Mouse (Mus musculus): ENCODE data around the gene Gm815. TPM values are rescaled to one million over a fixed set of nuclear protein-coding genes. Genes with fewer than 3 reads are reported as not detected.
A peak's percentile ranks its signal among the peaks of the same experiment; 100 is the strongest.

The Gm815 gene
- polyA plus RNA-seq, 1 experiment from 2014 or later, result not detected

DNA sequence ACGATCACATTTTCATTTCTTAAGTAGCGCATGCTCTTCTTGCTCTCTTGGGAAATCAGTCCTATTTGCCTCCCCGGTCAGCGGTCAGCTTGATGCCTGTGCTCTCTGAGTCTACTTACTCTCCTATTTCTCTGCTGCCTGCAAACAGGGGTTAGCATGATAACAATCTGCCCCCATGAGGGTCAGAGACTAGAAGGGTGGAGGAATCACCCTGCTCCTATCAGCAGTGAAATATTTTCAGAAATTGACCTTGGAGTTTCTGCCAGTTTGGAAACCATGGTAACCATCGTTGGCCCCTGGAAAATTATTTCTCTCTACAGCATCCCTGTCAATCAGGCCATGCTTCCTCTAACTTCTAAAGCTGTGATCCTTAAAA lies 26.5 kb upstream of the Gm815 start:
- no peak for DNase-seq (ENCODE audit: low spot score)
- Histone ChIP-seq H3K27ac (replicated peaks) (no peak overlapping the region), H3K4me1 (peaks cover 8% of the 10 kb centered on the region; the same call in 1 of the 2 replicates), H3K27me3 (replicated peaks; ENCODE audit: low read depth, poor library complexity, severe bottlenecking) (no peaks in the 10 kb centered on the region), H3K9me3 (no peaks in the 10 kb centered on the region), H3K36me3 (replicated peaks) (no peaks in the 10 kb centered on the region), H3K4me3 (no peak overlapping the region)
- WGBS, result 74% methylated on average over 5 of the region's 5 CpGs

DNA sequence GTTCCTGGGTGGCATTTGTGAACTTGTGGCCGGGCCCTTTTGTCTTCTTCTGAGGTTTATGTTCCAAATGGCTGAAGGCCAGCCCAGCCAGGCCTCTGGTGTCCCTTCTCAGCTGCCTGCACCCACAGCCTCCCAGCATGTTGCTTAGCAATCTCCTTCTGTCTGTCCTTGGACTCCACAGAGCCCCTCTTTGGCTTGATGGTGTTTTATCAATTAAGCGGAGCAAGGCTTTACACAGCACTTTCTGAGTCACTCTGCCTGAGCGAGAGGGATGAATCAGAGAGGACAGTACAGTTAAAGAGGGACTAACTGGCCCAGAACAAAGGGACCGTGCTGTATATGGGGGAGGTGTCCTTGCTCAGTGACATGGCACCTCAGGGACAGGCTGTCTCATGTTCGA lies 22.0 kb upstream of the Gm815 start:
- Histone ChIP-seq H3K4me3 (no peak overlapping the region), H3K9me3 (no peaks in the 10 kb centered on the region), H3K27me3 (replicated peaks; ENCODE audit: low read depth, poor library complexity, severe bottlenecking) (no peaks in the 10 kb centered on the region), H3K27ac (replicated peaks) (0 out of 2 replicates have a peak overlapping the region, but pooled peaks have one; percentile 15), H3K36me3 (replicated peaks) (no peaks in the 10 kb centered on the region), H3K4me1 (peaks cover 16% of the 10 kb centered on the region)
- WGBS, result 77% methylated on average over 5 of the region's 5 CpGs
- DNase-seq (ENCODE audit: low spot score), result no peak

DNA sequence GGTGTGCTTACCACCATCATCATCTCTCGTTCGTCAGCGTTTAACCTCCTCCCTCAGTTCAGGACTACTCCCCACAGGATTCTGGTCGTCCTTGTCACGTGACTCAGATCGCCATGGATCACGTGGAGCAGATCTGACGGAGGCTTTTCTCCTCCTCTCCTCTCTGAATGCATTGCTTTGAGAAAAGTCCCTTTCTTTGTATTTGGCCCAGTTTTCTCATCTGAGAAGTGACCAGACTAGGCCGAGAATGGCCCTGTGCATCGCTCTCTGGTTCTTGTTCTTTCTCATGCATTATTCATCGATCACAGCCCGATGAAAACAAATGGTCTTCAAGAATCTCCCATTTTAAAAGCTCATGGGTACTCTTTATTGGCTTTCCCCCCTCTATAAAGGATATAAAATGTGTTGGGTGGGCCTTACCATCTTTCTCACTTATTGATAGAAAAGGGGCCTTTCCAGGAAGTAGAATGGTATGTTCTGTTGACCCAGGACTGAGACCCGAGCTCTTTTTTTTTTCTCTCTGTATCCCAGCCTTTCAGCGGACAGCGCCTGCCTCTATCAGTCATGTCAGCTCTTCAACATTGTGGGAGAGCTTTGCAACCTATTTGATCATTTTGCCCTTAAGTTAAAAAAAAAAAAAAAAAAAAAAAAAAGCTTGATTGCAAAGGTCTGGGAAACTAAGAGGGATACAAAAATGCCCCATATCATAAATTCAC lies 20.5 kb upstream of the Gm815 start:
- no peak overlapping the region for H3K27ac ChIP-seq (replicated peaks)
- peaks cover 18% of the 10 kb centered on the region for H3K4me1 ChIP-seq
- no peaks in the 10 kb centered on the region for H3K27me3 ChIP-seq (replicated peaks; ENCODE audit: low read depth, poor library complexity, severe bottlenecking)
- H3K9me3 ChIP-seq, result no peaks in the 10 kb centered on the region
- no peak for DNase-seq (ENCODE audit: low spot score)
- H3K36me3 ChIP-seq (replicated peaks), result no peaks in the 10 kb centered on the region
- 82% methylated on average over 15 of the region's 15 CpGs for WGBS
- H3K4me3 ChIP-seq, result no peak overlapping the region

DNA sequence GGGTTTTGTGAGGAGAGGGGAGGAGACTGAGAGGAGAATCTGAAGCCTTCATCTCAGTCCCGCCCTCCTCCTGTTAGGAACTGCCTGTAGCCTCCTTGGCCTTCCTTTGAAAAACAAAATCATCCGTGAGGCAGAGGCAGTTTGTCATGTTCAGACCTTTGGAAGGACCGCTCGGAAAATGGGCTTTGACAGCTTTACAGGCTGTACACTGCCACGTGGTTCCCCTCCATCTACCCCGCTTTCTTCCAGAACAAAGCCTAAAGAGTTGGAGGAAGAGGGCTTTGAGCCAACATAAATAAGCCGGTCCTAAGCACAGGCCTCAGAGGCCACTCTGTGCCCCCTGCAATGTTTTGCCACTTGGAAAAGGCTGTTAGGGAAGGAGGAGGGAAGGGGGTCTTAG lies 19.9 kb upstream of the Gm815 start:
- no peak for DNase-seq (ENCODE audit: low spot score)
- H3K27ac ChIP-seq (replicated peaks), result peak overlapping the region; percentile 48; the same call in 1 of the 2 replicates
- WGBS, result 41% methylated on average over 7 of the region's 7 CpGs

DNA sequence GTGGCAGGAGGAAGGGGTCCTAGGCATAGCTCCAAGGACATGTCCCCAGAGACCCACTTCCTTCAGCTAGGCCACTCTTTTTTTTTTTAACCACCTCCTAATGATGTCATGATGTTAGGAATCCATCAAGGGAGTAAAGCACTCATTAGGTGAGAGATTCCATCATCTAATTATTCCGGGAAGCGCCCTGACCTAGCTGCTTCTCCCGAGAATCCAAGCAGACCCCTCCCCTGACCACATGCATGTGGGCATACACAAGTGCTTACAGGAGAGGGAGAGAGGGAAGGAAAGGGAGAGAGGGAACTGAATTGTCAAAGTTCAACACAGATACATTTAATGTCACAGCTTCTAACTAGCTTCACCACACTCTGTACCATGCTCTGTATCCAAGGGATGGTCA lies 16.1 kb upstream of the Gm815 start:
- H3K27me3 ChIP-seq (replicated peaks; ENCODE audit: low read depth, poor library complexity, severe bottlenecking), result no peaks in the 10 kb centered on the region
- 0 out of 2 replicates have a peak overlapping the region, but pooled peaks have one; percentile 14 for H3K27ac ChIP-seq (replicated peaks)
- peaks cover 31% of the 10 kb centered on the region for H3K4me1 ChIP-seq
- WGBS, result 56% methylated on average over 3 of the region's 3 CpGs
- no peaks in the 10 kb centered on the region for H3K9me3 ChIP-seq
- no peaks in the 10 kb centered on the region for H3K36me3 ChIP-seq (replicated peaks)
- no peak overlapping the region for H3K4me3 ChIP-seq
- no peak for DNase-seq (ENCODE audit: low spot score)

More for the DNA sequence above, 19.9 kb upstream of the Gm815 start:
- Histone ChIP-seq H3K4me1 (peaks cover 24% of the 10 kb centered on the region), H3K36me3 (replicated peaks) (no peaks in the 10 kb centered on the region), H3K4me3 (no peak overlapping the region), H3K27me3 (replicated peaks; ENCODE audit: low read depth, poor library complexity, severe bottlenecking) (no peaks in the 10 kb centered on the region), H3K9me3 (no peaks in the 10 kb centered on the region)

DNA sequence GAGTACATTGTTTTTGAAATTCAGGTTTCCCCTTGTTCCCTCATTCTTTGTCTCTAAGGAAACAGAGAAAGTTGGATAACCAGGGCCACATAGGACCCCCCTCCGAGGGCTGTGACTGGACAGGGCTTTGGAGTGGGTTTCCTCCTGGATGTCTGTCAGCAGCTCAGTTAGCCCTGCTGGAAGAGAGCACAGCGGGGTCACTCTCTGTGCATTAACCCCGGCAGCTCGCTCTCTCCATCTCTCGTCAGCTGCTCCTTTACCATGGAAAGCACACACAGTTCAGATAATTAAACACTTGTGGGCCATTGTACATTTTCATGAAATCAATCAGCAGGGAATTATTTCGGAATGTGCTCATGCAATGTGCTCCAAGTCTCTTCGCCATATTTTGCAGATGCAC lies 15.4 kb upstream of the Gm815 start:
- Histone ChIP-seq H3K4me3 (no peak overlapping the region), H3K27me3 (replicated peaks; ENCODE audit: low read depth, poor library complexity, severe bottlenecking) (no peaks in the 10 kb centered on the region), H3K9me3 (no peaks in the 10 kb centered on the region), H3K27ac (replicated peaks) (peak overlapping the region; percentile 32; the same call in 1 of the 2 replicates), H3K36me3 (replicated peaks) (no peaks in the 10 kb centered on the region), H3K4me1 (peaks cover 31% of the 10 kb centered on the region)
- peak; percentile 32 for DNase-seq (ENCODE audit: low spot score)
- WGBS, result 36% methylated on average over 7 of the region's 7 CpGs

DNA sequence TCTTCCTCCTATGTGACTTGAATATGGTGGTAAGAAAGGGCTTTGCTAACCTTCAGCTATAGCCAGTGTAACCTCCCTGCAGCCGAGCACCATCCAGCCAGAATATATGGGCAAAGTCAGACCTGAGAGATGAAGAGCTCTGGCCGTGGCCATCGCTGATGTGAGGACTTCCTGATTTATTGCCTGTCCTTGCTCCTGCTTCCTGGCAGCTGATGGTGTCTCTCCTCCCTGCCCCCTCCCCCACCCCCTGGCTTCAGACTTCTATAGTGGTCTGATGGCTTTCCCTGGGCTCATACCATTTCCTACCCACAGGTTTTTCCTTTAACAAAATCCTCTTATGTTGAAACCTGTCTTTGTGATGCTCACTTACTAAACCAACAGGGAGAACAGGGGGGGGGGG lies 14.6 kb upstream of the Gm815 start:
- Histone ChIP-seq H3K27me3 (replicated peaks; ENCODE audit: low read depth, poor library complexity, severe bottlenecking) (0 out of 2 replicates have a peak, but pooled peaks cover 5% of the 10 kb centered on the region), H3K27ac (replicated peaks) (no peak overlapping the region), H3K9me3 (no peaks in the 10 kb centered on the region), H3K36me3 (replicated peaks) (no peaks in the 10 kb centered on the region), H3K4me1 (peaks cover 25% of the 10 kb centered on the region), H3K4me3 (no peak overlapping the region)
- WGBS, result 42% methylated on average over 3 of the region's 3 CpGs
- no peak for DNase-seq (ENCODE audit: low spot score)

DNA sequence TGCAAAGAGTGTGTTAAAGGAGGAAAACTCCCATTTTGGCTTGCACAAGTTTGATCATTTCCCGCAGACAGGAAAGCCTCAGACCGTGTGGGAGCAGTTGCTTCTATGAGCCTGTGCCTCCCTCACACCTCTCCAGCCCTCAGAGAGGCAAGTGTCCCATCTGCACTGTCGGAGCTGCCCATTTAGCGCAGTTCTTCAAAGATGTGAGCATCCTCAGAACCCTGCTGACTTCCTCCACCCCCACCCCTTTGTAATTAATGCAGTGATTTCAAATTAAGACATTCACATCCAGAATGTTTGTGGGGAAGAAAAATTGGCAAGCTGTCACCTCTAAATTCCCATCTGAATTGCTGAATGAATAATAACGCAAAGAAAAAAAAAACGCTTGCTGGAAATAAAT lies 12.8 kb upstream of the Gm815 start:
- DNase-seq (ENCODE audit: low spot score), result no peak
- Histone ChIP-seq H3K27ac (replicated peaks) (no peak overlapping the region), H3K4me3 (no peak overlapping the region), H3K27me3 (replicated peaks; ENCODE audit: low read depth, poor library complexity, severe bottlenecking) (0 out of 2 replicates have a peak, but pooled peaks cover 8% of the 10 kb centered on the region), H3K36me3 (replicated peaks) (no peaks in the 10 kb centered on the region), H3K4me1 (peaks cover 30% of the 10 kb centered on the region), H3K9me3 (no peaks in the 10 kb centered on the region)
- WGBS, result 69% methylated on average over 6 of the region's 6 CpGs

DNA sequence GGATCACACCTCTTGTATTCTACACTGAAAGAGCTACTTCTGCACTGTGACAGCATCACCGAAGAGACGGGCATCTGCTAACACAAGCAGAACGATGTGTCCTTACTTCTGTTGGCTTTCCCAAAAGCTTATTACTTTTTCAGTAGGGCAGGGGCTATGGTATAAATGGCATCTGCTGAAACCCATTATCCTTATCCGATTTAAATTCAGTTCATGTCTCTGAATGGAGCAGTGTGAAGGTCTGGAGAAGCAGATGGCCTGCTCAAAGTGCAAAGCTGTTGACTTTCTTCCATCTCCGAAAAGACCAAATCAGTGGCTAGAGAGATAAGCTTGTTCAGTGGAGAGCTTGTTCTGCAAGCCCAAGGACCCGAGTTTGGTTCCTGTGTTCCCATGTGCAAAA lies 10.1 kb upstream of the Gm815 start:
- Histone ChIP-seq H3K4me3 (no peak overlapping the region), H3K27ac (replicated peaks) (no peak overlapping the region), H3K9me3 (no peaks in the 10 kb centered on the region), H3K4me1 (peaks cover 16% of the 10 kb centered on the region), H3K36me3 (replicated peaks) (no peaks in the 10 kb centered on the region), H3K27me3 (replicated peaks; ENCODE audit: low read depth, poor library complexity, severe bottlenecking) (0 out of 2 replicates have a peak, but pooled peaks cover 8% of the 10 kb centered on the region)
- no peak for DNase-seq (ENCODE audit: low spot score)
- 95% methylated on average over 6 of the region's 6 CpGs for WGBS

DNA sequence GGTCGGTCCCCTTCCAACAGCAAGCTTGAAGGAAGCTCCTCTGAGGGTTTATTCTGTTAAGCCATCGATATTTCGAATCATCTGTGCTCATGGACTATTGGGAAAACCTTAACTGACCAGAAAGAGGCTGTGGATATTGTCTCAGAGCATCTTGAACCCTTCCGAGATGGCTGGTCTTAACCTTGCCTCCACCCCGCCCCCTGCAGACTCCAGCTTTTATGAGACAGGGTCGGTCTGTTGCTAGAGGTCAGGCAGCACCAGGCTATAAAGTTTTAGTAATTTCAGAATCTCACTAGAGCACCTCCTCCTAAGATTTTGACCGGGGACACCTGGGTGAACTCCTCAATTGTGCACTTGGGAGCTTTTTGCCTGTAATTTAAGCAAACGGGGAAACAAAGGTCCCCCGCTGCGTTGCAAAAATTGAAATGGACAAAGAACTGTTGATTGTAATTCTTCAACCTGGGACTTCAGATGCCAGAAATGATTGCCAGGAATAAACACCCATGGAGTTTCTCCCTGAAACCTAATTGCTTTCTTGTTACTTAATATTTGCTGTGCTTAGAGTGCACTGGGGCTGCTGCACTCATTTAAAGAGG lies 8.4 kb upstream of the Gm815 start:
- Histone ChIP-seq H3K9me3 (no peaks in the 10 kb centered on the region), H3K27me3 (replicated peaks; ENCODE audit: low read depth, poor library complexity, severe bottlenecking) (0 out of 2 replicates have a peak, but pooled peaks cover 8% of the 10 kb centered on the region), H3K36me3 (replicated peaks) (no peaks in the 10 kb centered on the region), H3K4me1 (peaks cover 8% of the 10 kb centered on the region), H3K4me3 (no peak overlapping the region), H3K27ac (replicated peaks) (no peak overlapping the region)
- no peak for DNase-seq (ENCODE audit: low spot score)
- WGBS, result 15% methylated on average over 10 of the region's 10 CpGs

DNA sequence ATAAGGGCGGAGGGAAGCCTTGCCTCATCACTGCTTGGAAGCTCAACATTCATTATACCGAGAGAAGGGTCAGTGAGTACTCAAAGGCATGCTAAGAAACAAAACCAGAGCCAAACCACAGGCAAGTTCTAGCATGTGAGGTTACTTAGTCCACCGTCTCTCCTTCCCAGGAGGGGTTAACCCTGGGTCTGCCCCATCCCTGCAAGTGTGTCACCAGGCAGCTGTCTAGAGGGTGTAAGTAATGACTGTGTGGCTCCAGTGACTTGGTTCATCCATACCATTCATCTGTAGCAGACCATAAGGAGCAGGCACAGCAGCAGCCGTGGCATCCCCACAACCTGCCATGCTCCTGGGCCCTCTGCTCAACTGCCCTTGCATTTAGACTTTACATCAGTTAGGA lies 5.8 kb upstream of the Gm815 start:
- no peak overlapping the region for H3K27ac ChIP-seq (replicated peaks)
- H3K36me3 ChIP-seq (replicated peaks), result no peaks in the 10 kb centered on the region
- H3K9me3 ChIP-seq, result no peaks in the 10 kb centered on the region
- 0 out of 2 replicates have a peak, but pooled peaks cover 8% of the 10 kb centered on the region for H3K27me3 ChIP-seq (replicated peaks; ENCODE audit: low read depth, poor library complexity, severe bottlenecking)
- H3K4me3 ChIP-seq, result no peak overlapping the region
- H3K4me1 ChIP-seq, result peaks cover 8% of the 10 kb centered on the region
- WGBS, result 82% methylated on average over 4 of the region's 4 CpGs
- DNase-seq (ENCODE audit: low spot score), result no peak

DNA sequence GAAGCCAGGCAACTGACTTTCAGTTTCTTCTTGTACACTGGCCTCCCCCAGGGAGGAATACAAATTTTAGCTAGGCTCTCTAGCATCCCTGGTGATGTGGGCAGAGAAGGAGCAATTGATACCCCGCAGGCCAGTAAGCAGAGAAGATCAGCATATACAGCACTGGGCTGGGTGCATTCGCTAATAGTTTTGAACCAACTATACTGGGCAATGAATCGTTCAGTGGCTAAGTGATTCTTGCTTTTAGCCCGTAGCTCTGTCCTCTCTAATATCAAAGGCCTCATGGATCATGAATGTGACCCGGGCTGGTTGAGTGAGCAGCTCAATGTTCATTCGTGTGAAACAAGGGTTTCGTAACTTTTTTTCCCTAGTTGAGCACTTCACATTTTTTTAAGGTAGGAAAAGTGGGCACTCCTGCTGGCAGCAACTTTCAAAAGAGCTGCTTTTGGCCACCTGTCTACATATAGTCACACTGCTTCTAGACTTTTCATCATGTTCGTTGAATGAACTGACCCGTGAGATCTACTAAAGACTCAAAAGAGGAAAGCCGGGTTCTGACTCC lies 3.7 kb upstream of the Gm815 start:
- H3K4me3 ChIP-seq, result no peak overlapping the region
- no peaks in the 10 kb centered on the region for H3K36me3 ChIP-seq (replicated peaks)
- no peaks in the 10 kb centered on the region for H3K27me3 ChIP-seq (replicated peaks; ENCODE audit: low read depth, poor library complexity, severe bottlenecking)
- no peak for DNase-seq (ENCODE audit: low spot score)
- no peaks in the 10 kb centered on the region for H3K9me3 ChIP-seq
- 88% methylated on average over 10 of the region's 10 CpGs for WGBS
- peaks cover 6% of the 10 kb centered on the region for H3K4me1 ChIP-seq
- no peak overlapping the region for H3K27ac ChIP-seq (replicated peaks)

DNA sequence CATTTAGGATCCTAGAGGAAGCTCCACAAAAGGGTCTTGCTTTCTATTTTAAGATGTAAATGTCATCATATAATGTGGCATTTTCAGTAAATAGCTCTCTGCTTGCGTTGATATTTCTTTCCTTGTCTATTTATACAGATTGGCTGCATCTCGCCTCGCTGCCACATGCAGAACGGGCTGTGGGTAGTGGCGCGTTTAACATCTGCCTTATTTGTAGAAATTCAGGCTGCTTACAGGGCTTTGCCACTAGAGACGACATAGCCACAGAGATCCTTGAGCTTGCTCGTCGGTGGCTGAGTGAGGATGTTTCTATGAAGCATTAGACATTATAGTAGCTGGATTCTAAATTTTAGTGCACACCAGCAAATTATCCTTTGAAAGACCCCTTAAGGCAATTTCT lies 2.5 kb downstream of the Gm815 start:
- Histone ChIP-seq H3K36me3 (replicated peaks) (no peaks in the 10 kb centered on the region), H3K27me3 (replicated peaks; ENCODE audit: low read depth, poor library complexity, severe bottlenecking) (no peaks in the 10 kb centered on the region), H3K4me3 (no peak overlapping the region), H3K4me1 (no peaks in the 10 kb centered on the region), H3K9me3 (no peaks in the 10 kb centered on the region), H3K27ac (replicated peaks) (no peak overlapping the region)
- 91% methylated on average over 9 of the region's 9 CpGs for WGBS
- DNase-seq (ENCODE audit: low spot score), result no peak

Measured in embryonic facial prominence, embryonic 10.5 days (tissue).